Mouse (Mus musculus): ENCODE data around the gene Fam166a.

DNA sequence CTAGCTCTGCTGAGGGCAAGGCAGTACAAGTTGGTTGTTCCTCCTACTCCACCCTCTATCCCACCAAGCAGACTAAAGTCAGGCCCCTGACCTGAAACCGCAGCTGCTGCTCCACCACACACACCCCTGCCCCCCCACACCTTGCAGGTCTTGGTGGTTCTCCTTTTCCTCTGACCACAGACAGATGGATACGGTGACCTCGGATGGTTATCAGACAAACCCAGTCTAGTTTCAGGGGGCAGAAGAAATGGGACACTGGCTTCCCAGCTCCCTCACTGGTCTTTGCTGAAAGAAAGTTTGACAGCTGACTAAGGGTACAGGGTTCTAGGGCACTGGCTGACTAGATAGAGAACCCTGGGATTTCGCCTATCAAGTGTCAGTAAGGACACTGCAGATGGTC lies 14.9 kb downstream of the Fam166a start:
- TF ChIP-seq MAFK (IDR thresholded peaks at IDR 0.05; ENCODE audit: insufficient read depth, low read depth, low read length) (no peak), CHD2 (IDR thresholded peaks at IDR 0.05; ENCODE audit: low read depth, low read length) (no peak), ZC3H11A (IDR thresholded peaks at IDR 0.05; ENCODE audit: borderline replicate concordance, low read depth, low read length) (no peak), ZNF384 (IDR thresholded peaks at IDR 0.05; ENCODE audit: low read depth, low read length) (no peak), HCFC1 (IDR thresholded peaks at IDR 0.05; ENCODE audit: borderline replicate concordance, insufficient read depth, low read length) (no peak)

Measured in ES-E14 (cell line).